8 mouse cellular contexts compared by ENCODE assay signal in genomic region chr14:99943156-99943555, GRCm38 (mm10).
DNase-seq lines count a peak whose midpoint lies in the region; ATAC-seq and TF ChIP-seq lines count a peak whose summit lies in the region.

No protein-coding gene starts in this region.

- no peak overlapping the region for H3K9ac ChIP-seq in limb, embryonic 14.5 days (ENCODE audit: low read depth, low read length, severe bottlenecking)
- no peak overlapping the region for H3K9ac ChIP-seq in midbrain, embryonic 15.5 days

- H3K4me1 ChIP-seq in cerebellum, adult 2 months (ENCODE audit: control insufficient read depth, insufficient read depth, low read length): no peaks in the 10 kb centered on the region; the same call in 1 of the 2 replicates
- peaks cover 18% of the 10 kb centered on the region for H3K4me1 ChIP-seq in limb, embryonic 14.5 days (ENCODE audit: control insufficient read depth, insufficient read depth, low read length)
- peaks cover 37% of the 10 kb centered on the region for H3K4me1 ChIP-seq in midbrain, embryonic 15.5 days

- no peak for TF ChIP-seq CTCF in cerebellum, adult 2 months (IDR thresholded peaks at IDR 0.05; ENCODE audit: borderline replicate concordance, insufficient read depth, low read depth, low read length)

- H3K27ac ChIP-seq in cerebellum, adult 2 months (ENCODE audit: insufficient read depth, low read length): no peak overlapping the region
- peak overlapping the region; percentile 0; the same call in 1 of the 2 replicates for H3K27ac ChIP-seq in limb, embryonic 14.5 days (replicated peaks; ENCODE audit: low read depth, low read length)
- peak overlapping the region; percentile 73 for H3K27ac ChIP-seq in midbrain, embryonic 15.5 days

- peak; percentile 94 for ATAC-seq in limb, embryonic 14.5 days (ENCODE audit: low FRiP score, low read depth)
- ATAC-seq in midbrain, embryonic 15.5 days (replicated peaks): peak; percentile 74

- H3K4me2 ChIP-seq in limb, embryonic 14.5 days (replicated peaks; ENCODE audit: low read depth, low read length, severe bottlenecking): no peak overlapping the region; the same call in 1 of the 2 replicates
- H3K4me2 ChIP-seq in midbrain, embryonic 15.5 days: 0 out of 2 replicates have a peak overlapping the region, but pooled peaks have one; percentile 4

- H3K27me3 ChIP-seq in cerebellum, adult 2 months (ENCODE audit: control insufficient read depth, insufficient read depth, low read length): no peaks in the 10 kb centered on the region
- H3K27me3 ChIP-seq in limb, embryonic 14.5 days (ENCODE audit: control insufficient read depth, insufficient read depth, low read length): no peaks in the 10 kb centered on the region
- no peaks in the 10 kb centered on the region for H3K27me3 ChIP-seq in midbrain, embryonic 15.5 days (replicated peaks)

- H3K4me3 ChIP-seq in cerebellum, adult 2 months (replicated peaks; ENCODE audit: insufficient read depth, low read depth, low read length): no peak overlapping the region
- H3K4me3 ChIP-seq in limb, embryonic 14.5 days (replicated peaks; ENCODE audit: low read length): no peak overlapping the region
- H3K4me3 ChIP-seq in midbrain, embryonic 15.5 days: no peak overlapping the region

- H3K9me3 ChIP-seq in limb, embryonic 14.5 days (ENCODE audit: control insufficient read depth, low read length): no peaks in the 10 kb centered on the region
- H3K9me3 ChIP-seq in midbrain, embryonic 15.5 days: no peaks in the 10 kb centered on the region

- TF ChIP-seq POLR2A in cerebellum, adult 2 months (IDR thresholded peaks at IDR 0.05; ENCODE audit: borderline replicate concordance, insufficient read depth, low read length): no peak
- TF ChIP-seq POLR2A in limb, embryonic 14.5 days (IDR thresholded peaks at IDR 0.05; ENCODE audit: borderline replicate concordance, extremely low read depth, insufficient read depth, insufficient read length): no peak

- 16% methylated on average over 8 of the region's 8 CpGs for WGBS in cerebellum, adult 2 months
- 9% methylated on average over 8 of the region's 8 CpGs for WGBS in limb, embryonic 14.5 days
- 15% methylated on average over 8 of the region's 8 CpGs for WGBS in midbrain, embryonic 15.5 days

- intact Hi-C loops in heart, postnatal 25 days (cut with DNase I): loop anchor here (10.0 kb wide), 2 partner anchors 292 to 342 kb away; partner anchors contain the start of gene Klf12

- peak; percentile 89 for DNase-seq in heart, adult 11 months
- DNase-seq in heart, postnatal 25 days (ENCODE audit: low spot score): no peak
- peak; percentile 37 to 40 for DNase-seq in cerebellum, adult 2 months
- peak; percentile 70 for DNase-seq in forelimb bud, embryonic 11.5 days (ENCODE audit: low read depth, low spot score)
- peak; percentile 60 for DNase-seq in induced T-regulatory cell, adult 2 months (ENCODE audit: low read depth)
- DNase-seq in limb, embryonic 14.5 days (ENCODE audit: low spot score): peak; percentile 80
- DNase-seq in thymus, postnatal 0 days (ENCODE audit: low spot score): peak; percentile 57

- peaks cover 6% of the 10 kb centered on the region; the same call in 1 of the 2 replicates for H3K36me3 ChIP-seq in limb, embryonic 14.5 days (ENCODE audit: control insufficient read depth, insufficient read depth, low read length)
- no peaks in the 10 kb centered on the region for H3K36me3 ChIP-seq in midbrain, embryonic 15.5 days (replicated peaks)
